Mouse (Mus musculus) lung, adult 18-20 months (tissue): ENCODE measurements around the gene Plekhh3.
"Not testable (repeated sequence)": the region's sequence is repeated elsewhere in the genome, so short reads cannot be mapped to it uniquely, and the experiment has no call there.

Source experiments
- DNase-seq, 2 experiments: peaks; one replicate each; pipeline ENCODE4 v3.0.0; 2022; ENCODE audit warnings: mixed read lengths in 2 of 2

Plekhh3 gene

GRCm38 (mm10) chr11:101149178-101150105, 21.7 kb downstream of the Plekhh3 start:
- DNase-seq = no peak

GRCm38 (mm10) chr11:101148751-101149150, 22.4 kb downstream of the Plekhh3 start:
- no peak for DNase-seq

GRCm38 (mm10) chr11:101146377-101146776, 24.8 kb downstream of the Plekhh3 start:
- DNase-seq = no peak

- peak in 1 of 2 experiments; percentile 33 for DNase-seq
Measured at GRCm38 (mm10) chr11:101143338-101144225, 27.6 kb downstream of the Plekhh3 start.

GRCm38 (mm10) chr11:101142215-101142967, 28.8 kb downstream of the Plekhh3 start:
- no peak for DNase-seq

GRCm38 (mm10) chr11:101141088-101141487, 30.1 kb downstream of the Plekhh3 start:
- no peak for DNase-seq

GRCm38 (mm10) chr11:101140164-101140819, 30.9 kb downstream of the Plekhh3 start:
- peak; percentile 56 to 75 for DNase-seq

- DNase-seq = no peak
Measured at GRCm38 (mm10) chr11:101138536-101139181, 32.5 kb downstream of the Plekhh3 start.

GRCm38 (mm10) chr11:101137000-101137399, 34.2 kb downstream of the Plekhh3 start:
- no peak for DNase-seq

GRCm38 (mm10) chr11:101134217-101134865, 36.8 kb downstream of the Plekhh3 start:
- DNase-seq = no peak

- peak in 1 of 2 experiments; percentile 30 for DNase-seq
Measured at GRCm38 (mm10) chr11:101133037-101133436, 38.1 kb downstream of the Plekhh3 start.

GRCm38 (mm10) chr11:101131701-101132100, 39.5 kb downstream of the Plekhh3 start:
- no peak for DNase-seq

GRCm38 (mm10) chr11:101131187-101131586, 40.0 kb downstream of the Plekhh3 start:
- no peak for DNase-seq

- DNase-seq = peak in 1 of 2 experiments; percentile 39
Measured at GRCm38 (mm10) chr11:101130056-101130756, 40.9 kb downstream of the Plekhh3 start.

- no peak for DNase-seq
Measured at GRCm38 (mm10) chr11:101128996-101129577, 42.1 kb downstream of the Plekhh3 start.

- no peak for DNase-seq
Measured at GRCm38 (mm10) chr11:101127075-101127474, 44.1 kb downstream of the Plekhh3 start.

- not testable (repeated sequence) for DNase-seq
Measured at GRCm38 (mm10) chr11:101125008-101125407, 46.1 kb downstream of the Plekhh3 start.

GRCm38 (mm10) chr11:101124494-101124893, 46.7 kb downstream of the Plekhh3 start:
- not testable (repeated sequence) for DNase-seq

GRCm38 (mm10) chr11:101120545-101121188, 50.5 kb downstream of the Plekhh3 start:
- no peak for DNase-seq
